Mouse (Mus musculus) lung, adult 2 months (tissue): Measurements from ENCODE around the gene Fabp6.

ENCODE experiments used
- CTCF ChIP-seq: fragments of 200-500 bp; IDR thresholded peaks from 2 replicates; pipeline ENCODE4 v1.5.1; 2011; ENCODE audit warnings: mild to moderate bottlenecking, low read length, control low read depth; ENCODE audit not compliant: insufficient read depth
- POLR2A ChIP-seq: fragments of 200-500 bp; IDR thresholded peaks from 2 replicates; pipeline ENCODE4 v1.6.1; 2011; ENCODE audit warnings: low read depth, mild to moderate bottlenecking, control low read depth, low read length, borderline replicate concordance; ENCODE audit errors: extremely low read depth

- TF ChIP-seq CTCF = no peak
- no peak for TF ChIP-seq POLR2A
Measured at GRCm38 (mm10) chr11:43617924-43618323, 16.6 kb upstream of the Fabp6 start.
